Mouse (Mus musculus) bone marrow macrophage, adult 2 months (primary cell): ENCODE results near the gene Bptf. TPM values are rescaled to one million over a fixed set of nuclear protein-coding genes. Genes with fewer than 3 reads are reported as not detected.
A peak's percentile ranks its signal among the peaks of the same experiment; 100 is the strongest.
"Not testable (repeated sequence)": the region's sequence is repeated elsewhere in the genome, so short reads cannot be mapped to it uniquely, and the experiment has no call there.

Experiments used
- H3K27ac ChIP-seq: 2 replicates; pipeline ENCODE4 v1.5.1; 2012; ENCODE audit warnings: low read depth, low read length; ENCODE audit not compliant: insufficient read depth
- H3K4me1 ChIP-seq: 2 replicates; pipeline ENCODE4 v1.6.1; 2012; ENCODE audit warnings: low read length; ENCODE audit not compliant: control insufficient read depth, insufficient read depth
- H3K4me3 ChIP-seq: 2 replicates; pipeline ENCODE4 v1.5.1; 2012; ENCODE audit warnings: mild to moderate bottlenecking, low read length, moderate library complexity; ENCODE audit not compliant: insufficient read depth
- CTCF ChIP-seq: IDR thresholded peaks from 2 replicates; pipeline ENCODE4 v1.5.1; 2012; ENCODE audit warnings: low read depth, mild to moderate bottlenecking, low read length, moderate library complexity
- POLR2A ChIP-seq: IDR thresholded peaks from 2 replicates; pipeline ENCODE4 v1.6.1; 2012; ENCODE audit warnings: mild to moderate bottlenecking, low read depth, low read length, borderline replicate concordance
- polyA plus RNA-seq: library from polyadenylated mRNA; stranded (reverse); fragments of >200 nt; gene quantifications from 2 replicates; pipeline ENCODE4 v1.2.4, GENCODE M21; 2012; ENCODE audit not compliant: missing spikeins, insufficient read depth, insufficient read length

Gene Bptf
- polyA plus RNA-seq, 1 experiment: 38.2 TPM

DNA sequence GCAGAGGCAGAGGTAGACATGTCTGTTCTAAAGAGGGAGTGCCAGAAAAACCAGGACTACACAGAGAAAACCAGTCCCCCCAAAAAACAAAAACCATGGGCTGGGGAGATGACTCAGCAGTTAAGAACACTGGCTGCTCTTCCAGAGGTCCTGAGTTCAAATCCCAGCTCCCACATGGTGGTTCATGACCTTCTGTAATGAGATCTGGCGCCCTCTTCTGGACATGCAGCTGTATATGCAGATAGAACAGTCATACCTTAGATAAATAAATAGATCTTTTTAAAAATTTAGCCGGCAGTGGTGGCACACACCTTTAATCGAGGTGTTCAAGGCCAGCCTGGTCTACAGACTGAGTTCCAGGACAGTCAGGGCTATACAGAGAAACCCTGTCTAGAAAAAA, 6.7 kb upstream of the Bptf start:
- Histone ChIP-seq H3K4me3 (no peak overlapping the region), H3K27ac (no peak overlapping the region), H3K4me1 (0 out of 2 replicates have a peak, but pooled peaks cover 2% of the 10 kb centered on the region)
- TF ChIP-seq POLR2A (no peak), CTCF (0 out of 2 replicates have a peak, but pooled peaks have one; percentile 22)

DNA sequence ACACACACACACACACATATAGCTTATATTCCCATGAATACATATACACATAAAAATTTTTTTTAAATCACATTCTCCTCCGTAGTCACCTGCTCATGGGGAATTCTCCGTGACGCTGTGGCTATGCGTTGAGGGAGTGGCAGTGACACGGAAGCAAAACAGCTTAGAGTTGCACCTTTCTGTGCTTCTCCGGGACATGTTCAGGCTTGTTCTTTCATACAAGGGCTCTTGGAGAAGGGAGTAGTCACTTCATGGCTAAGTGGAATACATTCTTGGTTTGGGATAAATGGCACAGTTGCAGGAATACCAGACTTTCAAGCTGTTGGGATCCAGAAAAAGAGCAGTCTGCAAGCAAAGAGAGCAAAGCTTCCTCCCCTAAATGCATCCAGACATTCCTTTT, 5.7 kb upstream of the Bptf start:
- no peak overlapping the region for H3K4me3 ChIP-seq
- TF ChIP-seq CTCF (no peak), POLR2A (no peak)
- H3K4me1 ChIP-seq: 0 out of 2 replicates have a peak, but pooled peaks cover 4% of the 10 kb centered on the region
- H3K27ac ChIP-seq: no peak overlapping the region

DNA sequence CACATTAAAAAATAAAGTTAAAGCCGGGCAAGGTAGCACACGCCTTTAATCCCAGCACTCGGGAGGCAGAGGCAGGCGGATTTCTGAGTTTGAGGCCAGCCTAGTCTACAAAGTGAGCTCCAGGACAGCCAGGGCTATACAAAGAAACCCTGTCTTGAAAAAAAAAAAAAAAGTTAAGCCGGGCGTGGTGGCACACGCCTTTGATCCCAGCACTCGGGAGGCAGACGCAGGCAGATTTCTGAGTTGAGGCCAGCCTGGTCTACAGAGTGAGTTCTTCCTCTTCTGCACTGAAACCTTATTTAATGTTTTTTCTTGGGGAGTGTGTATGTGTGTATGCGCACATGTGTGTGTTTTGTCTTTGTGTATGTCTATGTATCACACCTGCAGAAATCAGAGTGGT, 4.5 kb upstream of the Bptf start:
- H3K4me3 ChIP-seq, H3K4me1 ChIP-seq, H3K27ac ChIP-seq: not testable (repeated sequence)

DNA sequence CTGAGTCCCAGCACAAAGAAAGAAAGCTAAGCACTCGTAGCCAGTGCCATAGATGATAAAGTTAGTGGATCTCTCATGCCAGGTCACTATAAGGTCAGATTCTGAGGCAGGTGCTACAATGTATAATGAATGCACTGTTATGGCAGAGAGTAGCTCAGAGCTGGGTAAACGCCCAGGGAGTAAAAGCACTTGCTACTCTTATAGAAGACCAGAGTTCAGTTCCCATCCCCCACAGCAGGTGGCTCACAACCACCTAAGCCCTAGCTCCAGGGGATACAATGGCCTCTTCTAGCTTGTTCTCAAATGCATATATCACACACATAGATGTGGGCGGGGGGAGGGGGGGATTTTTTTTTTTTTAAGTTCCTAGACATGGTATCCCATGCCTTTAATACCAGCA, 3.8 kb upstream of the Bptf start:
- no peak overlapping the region for H3K4me3 ChIP-seq
- no peak overlapping the region for H3K27ac ChIP-seq
- TF ChIP-seq CTCF (no peak), POLR2A (no peak)
- H3K4me1 ChIP-seq: 0 out of 2 replicates have a peak, but pooled peaks cover 6% of the 10 kb centered on the region

DNA sequence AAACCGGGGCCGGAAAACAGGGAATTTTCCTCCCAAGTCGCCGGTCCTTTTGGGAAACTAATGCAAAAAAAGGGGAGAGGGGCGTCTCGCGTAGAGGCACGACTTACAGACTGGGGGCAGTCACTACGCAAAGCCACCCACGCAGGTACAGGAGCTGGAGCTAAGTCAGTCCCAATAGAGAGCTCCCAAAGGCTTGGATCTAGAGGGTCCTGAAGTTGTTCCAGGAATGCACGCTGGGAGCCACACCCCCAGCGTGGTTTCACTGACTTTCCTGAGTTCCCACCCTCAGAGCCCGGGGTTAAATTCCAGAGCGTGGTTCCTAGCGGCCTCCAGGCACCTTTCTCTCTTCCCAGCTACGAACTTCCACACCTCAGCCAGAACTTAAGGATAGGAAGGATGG, 499 bp upstream of the Bptf start:
- TF ChIP-seq POLR2A (no peak), CTCF (peak; percentile 4; the same call in 1 of the 2 replicates)
- H3K27ac ChIP-seq: no peak overlapping the region

DNA sequence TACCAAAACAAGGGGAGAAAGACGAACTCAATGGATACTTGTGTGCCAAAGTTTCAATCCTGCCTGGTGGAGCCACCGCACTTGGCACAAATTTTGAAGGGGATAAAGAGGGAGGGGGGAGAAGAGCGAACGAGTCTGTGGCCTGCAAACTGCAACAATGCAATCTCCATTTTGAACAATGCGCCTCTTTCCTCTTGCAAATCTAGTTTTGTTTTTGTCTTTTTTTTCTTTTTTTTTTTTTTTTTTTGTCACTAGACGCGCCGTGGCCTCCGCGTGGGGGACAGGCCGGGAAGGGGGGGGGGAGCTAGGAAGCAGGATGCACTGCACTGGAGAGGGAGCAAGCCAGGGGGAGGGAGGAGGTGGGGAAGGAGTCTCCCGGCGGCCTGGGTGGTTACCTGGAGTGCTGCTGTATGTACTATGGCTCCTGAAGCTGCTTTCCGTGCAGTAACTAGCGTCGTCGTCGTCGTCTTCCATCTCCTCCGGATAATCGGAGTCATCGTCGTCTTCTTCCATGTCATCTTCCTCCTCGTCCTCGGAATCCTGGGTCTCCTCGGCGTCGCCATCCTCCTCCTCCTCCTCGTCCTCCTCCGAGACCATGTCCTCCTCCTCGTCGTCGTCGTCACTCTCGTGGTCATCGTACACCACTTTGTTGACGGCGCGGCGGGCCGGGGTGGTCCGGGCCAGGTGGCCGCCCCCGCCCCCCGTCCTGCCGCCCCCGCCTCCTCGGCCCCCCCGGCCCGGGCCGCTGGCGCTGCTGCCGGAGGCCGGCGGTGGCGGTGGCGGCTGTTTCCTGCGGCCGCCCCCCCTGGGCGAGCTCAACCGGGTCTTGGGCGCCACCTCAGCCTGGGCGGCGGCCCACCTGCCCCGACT, 813 bp downstream of the Bptf start:
- Histone ChIP-seq H3K27ac (peak overlapping the region; percentile 56), H3K4me3 (peak overlapping the region; percentile 90), H3K4me1 (peaks cover 7% of the 10 kb centered on the region)
- TF ChIP-seq CTCF (no peak), POLR2A (no peak)

More for the DNA sequence above, 499 bp upstream of the Bptf start:
- peaks cover 7% of the 10 kb centered on the region for H3K4me1 ChIP-seq
- H3K4me3 ChIP-seq: peak overlapping the region; percentile 63

DNA sequence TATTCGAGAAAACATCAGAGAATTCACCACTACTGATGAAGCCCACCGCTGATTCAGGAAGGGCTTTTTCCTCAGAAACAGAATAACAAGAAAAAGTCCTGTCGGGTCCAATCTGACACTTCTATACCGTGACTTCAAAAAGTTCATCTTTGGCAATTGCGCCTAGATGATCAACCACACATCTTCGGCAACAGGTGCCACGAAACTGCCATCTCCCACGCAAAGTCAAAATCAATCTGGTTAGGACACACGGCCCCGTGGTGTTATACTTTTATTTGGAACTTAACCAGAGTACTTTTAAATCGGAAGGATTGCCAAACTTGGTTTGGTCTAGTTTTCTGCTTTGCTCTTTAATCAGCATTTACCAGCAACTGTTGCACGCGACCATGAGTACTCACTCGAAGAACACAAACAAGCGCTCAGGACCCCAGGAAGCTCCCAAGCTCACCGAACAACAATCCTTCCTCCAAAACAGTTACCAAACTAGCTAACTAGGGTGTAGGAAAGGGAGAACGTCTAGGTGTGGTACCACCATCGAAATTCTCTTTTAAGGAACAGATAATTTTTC, 1.6 kb downstream of the Bptf start:
- H3K27ac ChIP-seq: peak overlapping the region; percentile 28; the same call in 1 of the 2 replicates
- peak overlapping the region; percentile 90 for H3K4me3 ChIP-seq
- peaks cover 7% of the 10 kb centered on the region for H3K4me1 ChIP-seq
- TF ChIP-seq POLR2A (no peak), CTCF (no peak)

DNA sequence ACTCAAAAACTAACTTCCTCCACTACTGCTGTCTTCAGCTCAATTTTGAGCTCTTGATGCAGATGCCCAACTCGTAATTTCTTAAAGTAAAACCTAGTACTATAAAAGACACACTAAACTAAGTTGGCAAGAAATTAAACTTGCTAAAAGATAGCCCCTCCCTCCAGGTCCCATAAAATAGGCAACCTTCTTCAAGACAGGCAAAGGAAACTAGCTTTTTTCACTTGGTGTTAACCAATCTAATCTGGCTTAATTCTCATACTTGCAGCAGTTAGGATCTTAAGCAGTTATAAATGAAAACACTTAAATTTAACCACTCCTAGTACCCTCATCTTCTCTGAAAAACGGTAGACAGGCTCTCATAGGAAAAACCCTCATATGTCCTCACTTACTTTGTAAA, 2.3 kb downstream of the Bptf start:
- Histone ChIP-seq H3K4me3 (no peak overlapping the region), H3K4me1 (peaks cover 12% of the 10 kb centered on the region), H3K27ac (no peak overlapping the region)
- no peak for TF ChIP-seq CTCF
- TF ChIP-seq POLR2A: no peak

DNA sequence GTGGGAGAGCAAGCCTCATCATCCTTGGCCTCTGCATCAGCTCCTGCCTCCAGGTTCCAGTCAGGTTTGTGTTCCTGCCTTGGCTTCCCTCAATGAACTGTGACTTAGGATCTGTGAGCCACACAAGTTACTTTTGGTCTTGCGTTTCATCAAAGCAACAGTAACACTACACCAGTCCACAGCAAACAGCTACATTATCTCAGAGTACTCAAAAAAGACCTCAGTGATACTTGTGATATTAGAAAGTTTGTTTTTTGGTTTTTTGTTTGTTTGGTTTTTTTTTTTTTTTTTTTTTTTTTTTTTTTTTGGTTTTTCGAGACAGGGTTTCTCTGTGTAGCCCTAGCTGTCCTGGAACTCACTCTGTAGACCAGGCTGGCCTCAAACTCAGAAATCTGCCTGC, 5.2 kb downstream of the Bptf start:
- H3K27ac ChIP-seq, H3K4me3 ChIP-seq: not testable (repeated sequence)
- H3K4me1 ChIP-seq: peaks cover 20% of the 10 kb centered on the region

DNA sequence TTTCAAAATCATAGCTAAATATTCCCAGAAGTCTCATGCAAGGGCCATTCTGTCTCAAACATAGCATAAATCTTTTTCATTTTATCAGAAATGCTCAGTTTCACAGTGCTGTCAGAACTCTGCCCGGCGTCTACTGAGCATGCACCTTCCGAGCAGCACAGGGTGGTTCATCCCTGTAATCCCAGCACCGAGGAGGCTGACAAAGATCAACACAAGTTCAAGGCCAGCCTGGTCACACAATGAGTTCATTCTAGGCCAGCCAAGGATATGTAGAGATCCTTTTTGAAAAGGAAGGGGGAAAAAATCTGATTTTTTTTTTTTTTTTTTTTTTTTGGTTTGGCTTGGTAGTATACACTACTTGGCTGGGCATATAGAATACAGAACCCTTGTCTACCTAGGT, 6.9 kb downstream of the Bptf start:
- Histone ChIP-seq H3K4me3 (no peak overlapping the region), H3K27ac (no peak overlapping the region)

More for the DNA sequence above, 6.9 kb downstream of the Bptf start:
- H3K4me1 ChIP-seq: peaks cover 20% of the 10 kb centered on the region
- TF ChIP-seq CTCF (no peak), POLR2A (no peak)
